Mouse (Mus musculus): ENCODE data around the gene Rab30.
"Not testable (repeated sequence)": the region's sequence is repeated elsewhere in the genome, so short reads cannot be mapped to it uniquely, and the experiment has no call there.

Rab30 gene

GRCm38 (mm10) chr7:92750395-92750794 lies 9.0 kb downstream of the Rab30 start:
- DNase-seq (ENCODE audit: low spot score) = no peak

- DNase-seq (ENCODE audit: low spot score) = no peak
Measured at GRCm38 (mm10) chr7:92758067-92758466, 16.7 kb downstream of the Rab30 start.

GRCm38 (mm10) chr7:92760651-92761050 lies 19.2 kb downstream of the Rab30 start:
- no peak for DNase-seq (ENCODE audit: low spot score)

- no peak for DNase-seq (ENCODE audit: low spot score)
Measured at GRCm38 (mm10) chr7:92761161-92761560, 19.8 kb downstream of the Rab30 start.

GRCm38 (mm10) chr7:92765426-92765825 lies 24.0 kb downstream of the Rab30 start:
- DNase-seq (ENCODE audit: low spot score) = no peak

GRCm38 (mm10) chr7:92766096-92767090 lies 25.0 kb downstream of the Rab30 start:
- no peak for DNase-seq (ENCODE audit: low spot score)

- DNase-seq (ENCODE audit: low spot score) = not testable (repeated sequence)
Measured at GRCm38 (mm10) chr7:92768116-92768515, 26.7 kb downstream of the Rab30 start.

GRCm38 (mm10) chr7:92768859-92769258 lies 27.5 kb downstream of the Rab30 start:
- no peak for DNase-seq (ENCODE audit: low spot score)

GRCm38 (mm10) chr7:92773006-92773405 lies 31.6 kb downstream of the Rab30 start:
- no peak for DNase-seq (ENCODE audit: low spot score)

GRCm38 (mm10) chr7:92773596-92773995 lies 32.2 kb downstream of the Rab30 start:
- no peak for DNase-seq (ENCODE audit: low spot score)

GRCm38 (mm10) chr7:92774741-92775140 lies 33.3 kb downstream of the Rab30 start:
- no peak for DNase-seq (ENCODE audit: low spot score)

GRCm38 (mm10) chr7:92775703-92776102 lies 34.3 kb downstream of the Rab30 start:
- no peak for DNase-seq (ENCODE audit: low spot score)

- DNase-seq (ENCODE audit: low spot score) = no peak
Measured at GRCm38 (mm10) chr7:92776647-92777046, 35.2 kb downstream of the Rab30 start.

GRCm38 (mm10) chr7:92777108-92777973 lies 35.9 kb downstream of the Rab30 start:
- DNase-seq (ENCODE audit: low spot score) = peak; percentile 51

GRCm38 (mm10) chr7:92779058-92779457 lies 37.7 kb downstream of the Rab30 start:
- DNase-seq (ENCODE audit: low spot score) = no peak

- no peak for DNase-seq (ENCODE audit: low spot score)
Measured at GRCm38 (mm10) chr7:92781361-92781760, 40.0 kb downstream of the Rab30 start.

- DNase-seq (ENCODE audit: low spot score) = no peak
Measured at GRCm38 (mm10) chr7:92781948-92782347, 40.5 kb downstream of the Rab30 start.

GRCm38 (mm10) chr7:92782511-92782910 lies 41.1 kb downstream of the Rab30 start:
- no peak for DNase-seq (ENCODE audit: low spot score)

GRCm38 (mm10) chr7:92783166-92783806 lies 41.9 kb downstream of the Rab30 start:
- no peak for DNase-seq (ENCODE audit: low spot score)

GRCm38 (mm10) chr7:92783914-92784313 lies 42.5 kb downstream of the Rab30 start:
- DNase-seq (ENCODE audit: low spot score) = no peak

GRCm38 (mm10) chr7:92795749-92796148 lies 54.3 kb downstream of the Rab30 start:
- no peak for DNase-seq (ENCODE audit: low spot score)

GRCm38 (mm10) chr7:92796813-92797212 lies 55.4 kb downstream of the Rab30 start:
- no peak for DNase-seq (ENCODE audit: low spot score)

Data from left cerebral cortex, adult 11 months (tissue).